Mouse (Mus musculus): ENCODE measurements around the gene Cltc.

- TF ChIP-seq POLR2A (IDR thresholded peaks at IDR 0.05; ENCODE audit: borderline replicate concordance, extremely low read depth, low read depth, low read length) (no peak), CTCF (IDR thresholded peaks at IDR 0.05; ENCODE audit: insufficient read depth, low read length) (no peak)
These were observed 3.0 kb upstream of the Cltc start for GRCm38 (mm10) chr11:86760357-86760756.

Data from lung, adult 2 months (tissue).